Mouse (Mus musculus): ENCODE measurements around the gene Tnrc6c. TPM values are rescaled to one million over a fixed set of nuclear protein-coding genes. Genes with fewer than 3 reads are reported as not detected.

The Tnrc6c gene
- total and polyA plus RNA-seq, 3 experiments = 6.9 to 16.7 (median 12.8) TPM

GRCm38 (mm10) chr11:117797511-117798159, 143.5 kb downstream of the Tnrc6c start, which contains the start of gene 6030468B19Rik:
Gene 6030468B19Rik, plus strand, starts transcription at chr11:117797660.
- H3K27me3 ChIP-seq (replicated peaks) = no peaks in the 10 kb centered on the region

GRCm38 (mm10) chr11:117798160-117798541, 144.1 kb downstream of the Tnrc6c start:
- Histone ChIP-seq H3K27ac (ENCODE audit: insufficient read depth, low read depth) (peak overlapping the region; percentile 77), H3K9ac (ENCODE audit: insufficient read depth, low read depth) (peak overlapping the region; percentile 15; the same call in 1 of the 2 replicates), H3K4me1 (ENCODE audit: control insufficient read depth in 1 of 2, insufficient read depth in 2 of 2) (peaks cover 49 to 94% of the 10 kb centered on the region in 2 experiments), H3K79me2 (replicated peaks; ENCODE audit: control insufficient read depth, extremely low read depth, insufficient read depth, poor library complexity, severe bottlenecking) (no peaks in the 10 kb centered on the region), H3K9me3 (replicated peaks; ENCODE audit: low read length) (no peaks in the 10 kb centered on the region), H3K4me3 (replicated peaks in 1 of 3; ENCODE audit: low read depth in 2 of 3, low read length in 2 of 3, poor library complexity in 1 of 3) (peak overlapping the region in 1 of 3 experiments; percentile 20), H3K27me3 (replicated peaks) (no peaks in the 10 kb centered on the region), H3K4me2 (ENCODE audit: insufficient read depth, low read depth, poor library complexity, severe bottlenecking) (peak overlapping the region; percentile 33), H3K36me3 (replicated peaks in 1 of 2; ENCODE audit: control insufficient read depth in 1 of 2, insufficient read depth in 1 of 2, low read length in 1 of 2) (peaks cover 0 to 8% of the 10 kb centered on the region in 2 experiments)
- peak; percentile 89 for DNase-seq (ENCODE audit: extremely low read depth)
- in situ Hi-C loops (cut with MboI; ENCODE audit: low pct_ligation_motif_present, low pct_unique_long_range_greater_than_20kb, low sequenced_read_pairs) (loop anchor here (5.0 kb wide), 1 partner anchor 411 kb away; no protein-coding TSS in a partner anchor), dilution Hi-C loops (cut with MboI; ENCODE audit: extremely low pct_ligation_motif_present, extremely low pct_unique_long_range_greater_than_20kb, low sequenced_read_pairs) (no loop called here)
- no peak for TF ChIP-seq NELFE (IDR thresholded peaks at IDR 0.05; ENCODE audit: low read depth, low read length)
- TF ChIP-seq CHD2 (IDR thresholded peaks at IDR 0.05; ENCODE audit: low read length) = peak; percentile 82
- TF ChIP-seq CHD1 (IDR thresholded peaks at IDR 0.05; ENCODE audit: low read depth, low read length) = no peak
- peak; percentile 60; the same call in 1 of the 2 replicates for TF ChIP-seq ZMIZ1 (IDR thresholded peaks at IDR 0.05; ENCODE audit: low read depth, low read length)
- no peak for TF ChIP-seq UBTF (IDR thresholded peaks at IDR 0.05; ENCODE audit: low read depth, low read length)
- TF ChIP-seq MAZ (IDR thresholded peaks at IDR 0.05; ENCODE audit: low read depth, low read length) = peak; percentile 100
- TF ChIP-seq SMC3 (IDR thresholded peaks at IDR 0.05; ENCODE audit: low read depth, low read length) = no peak
- no peak for TF ChIP-seq CTCF (conservative IDR thresholded peaks at IDR 0.05 in 1 of 2, IDR thresholded peaks at IDR 0.05 in 1 of 2; ENCODE audit: low read depth in 2 of 2, low read length in 2 of 2)
- peak; percentile 91 for TF ChIP-seq ETS1 (conservative IDR thresholded peaks at IDR 0.05; ENCODE audit: low read depth, low read length)
- peak; percentile 65 for TF ChIP-seq ELF1 (IDR thresholded peaks at IDR 0.05; ENCODE audit: low read depth, low read length)
- TF ChIP-seq TBP (conservative IDR thresholded peaks at IDR 0.05; ENCODE audit: low read depth, low read length) = no peak
- peak; percentile 86 for TF ChIP-seq EP300 (IDR thresholded peaks at IDR 0.05; ENCODE audit: low read length)
- TF ChIP-seq ZKSCAN1 (IDR thresholded peaks at IDR 0.05; ENCODE audit: borderline replicate concordance, low read depth, low read length) = no peak
- no peak for TF ChIP-seq ZC3H11A (IDR thresholded peaks at IDR 0.05; ENCODE audit: low read depth, low read length)
- TF ChIP-seq KAT2A (IDR thresholded peaks at IDR 0.05; ENCODE audit: insufficient replicate concordance, low read length) = no peak
- TF ChIP-seq POLR2A (IDR thresholded peaks at IDR 0.05; ENCODE audit: low read depth, low read length) = no peak
- peak; percentile 75 for TF ChIP-seq BHLHE40 (IDR thresholded peaks at IDR 0.05; ENCODE audit: low read depth, low read length)
- no peak for TF ChIP-seq E2F4 (IDR thresholded peaks at IDR 0.05; ENCODE audit: insufficient replicate concordance, low read depth, low read length)
- TF ChIP-seq TCF12 (IDR thresholded peaks at IDR 0.05; ENCODE audit: low read depth, low read length) = peak; percentile 99
- no peak for TF ChIP-seq MAFK (IDR thresholded peaks at IDR 0.05; ENCODE audit: insufficient replicate concordance, low read length)
- TF ChIP-seq MAX (IDR thresholded peaks at IDR 0.05; ENCODE audit: low read length) = peak; percentile 45; the same call in 1 of the 2 replicates
- no peak for TF ChIP-seq POLR2AphosphoS2 (IDR thresholded peaks at IDR 0.05; ENCODE audit: low read depth, low read length)
- TF ChIP-seq SIN3A (IDR thresholded peaks at IDR 0.05; ENCODE audit: low read length) = peak; percentile 63; the same call in 1 of the 2 replicates
- no peak for TF ChIP-seq USF1 (IDR thresholded peaks at IDR 0.05; ENCODE audit: low read depth, low read length)
- TF ChIP-seq GABPA (IDR thresholded peaks at IDR 0.05; ENCODE audit: insufficient replicate concordance, low read depth, low read length) = no peak
- peak; percentile 38; the same call in 1 of the 2 replicates for TF ChIP-seq MXI1 (IDR thresholded peaks at IDR 0.05; ENCODE audit: low read depth, low read length)
- TF ChIP-seq ZNF384 (IDR thresholded peaks at IDR 0.05; ENCODE audit: low read depth, low read length) = no peak
- TF ChIP-seq MEF2A (IDR thresholded peaks at IDR 0.05; ENCODE audit: borderline replicate concordance, low read depth, low read length) = peak; percentile 81
- no peak for TF ChIP-seq JUN (IDR thresholded peaks at IDR 0.05; ENCODE audit: insufficient read depth, low read depth, low read length)

More at GRCm38 (mm10) chr11:117797511-117798159, 143.5 kb downstream of the Tnrc6c start, which contains the start of gene 6030468B19Rik:
- in situ Hi-C loops (cut with MboI; ENCODE audit: low pct_ligation_motif_present, low pct_unique_long_range_greater_than_20kb, low sequenced_read_pairs) (loop anchor here (5.0 kb wide), 1 partner anchor 410 kb away; no protein-coding TSS in a partner anchor), dilution Hi-C loops (cut with MboI; ENCODE audit: extremely low pct_ligation_motif_present, extremely low pct_unique_long_range_greater_than_20kb, low sequenced_read_pairs) (no loop called here)
- peak within 1 kb of the TSS; percentile 15; the same call in 1 of the 2 replicates for H3K9ac ChIP-seq (ENCODE audit: insufficient read depth, low read depth)
- H3K9me3 ChIP-seq (replicated peaks; ENCODE audit: low read length) = no peaks in the 10 kb centered on the region
- peak; percentile 33 for DNase-seq (ENCODE audit: extremely low read depth)
- peak within 1 kb of the TSS; percentile 33 for H3K4me2 ChIP-seq (ENCODE audit: insufficient read depth, low read depth, poor library complexity, severe bottlenecking)
- no peaks in the 10 kb centered on the region for H3K79me2 ChIP-seq (replicated peaks; ENCODE audit: control insufficient read depth, extremely low read depth, insufficient read depth, poor library complexity, severe bottlenecking)
- peaks cover 0 to 3% of the 10 kb centered on the region in 2 experiments for H3K36me3 ChIP-seq (replicated peaks in 1 of 2; ENCODE audit: control insufficient read depth in 1 of 2, insufficient read depth in 1 of 2, low read length in 1 of 2)
- H3K4me3 ChIP-seq (replicated peaks in 1 of 3; ENCODE audit: low read depth in 2 of 3, low read length in 2 of 3, poor library complexity in 1 of 3) = peak within 1 kb of the TSS in 2 of 3 experiments; percentile 20 to 30
- TF ChIP-seq ELF1 (IDR thresholded peaks at IDR 0.05; ENCODE audit: low read depth, low read length) (peak; percentile 14; the same call in 1 of the 2 replicates), UBTF (IDR thresholded peaks at IDR 0.05; ENCODE audit: low read depth, low read length) (no peak), IRF4 (IDR thresholded peaks at IDR 0.05; ENCODE audit: low read depth, low read length) (0 out of 2 replicates have a peak, but pooled peaks have one; percentile 12), MAX (IDR thresholded peaks at IDR 0.05; ENCODE audit: low read length) (peak; percentile 46; the same call in 1 of the 2 replicates), ZMIZ1 (IDR thresholded peaks at IDR 0.05; ENCODE audit: low read depth, low read length) (no peak)
- peaks cover 45 to 93% of the 10 kb centered on the region in 2 experiments for H3K4me1 ChIP-seq (ENCODE audit: control insufficient read depth in 1 of 2, insufficient read depth in 2 of 2)
- H3K27ac ChIP-seq (ENCODE audit: insufficient read depth, low read depth) = peak within 1 kb of the TSS; percentile 77
